Mouse (Mus musculus) spleen, postnatal 14 days (tissue): ENCODE results near the gene Cdh22.
A peak's percentile ranks its signal among the peaks of the same experiment; 100 is the strongest.

Experiments
- DNase-seq, 2 experiments: peaks; one replicate each; pipeline ENCODE4 v3.0.0; 2021 to 2022; ENCODE audit warnings: low spot score in 2 of 2

Cdh22 gene

GRCm38 (mm10) chr2:165234613-165235291, at the start of gene Cdh22:
Gene Cdh22, minus strand, starts transcription at chr2:165234853.
- DNase-seq: peak in 1 of 2 experiments; percentile 10

- no peak for DNase-seq
These were observed 49.7 kb upstream of the Cdh22 start for GRCm38 (mm10) chr2:165284377-165284776.

- no peak for DNase-seq
These were observed 49.0 kb upstream of the Cdh22 start for GRCm38 (mm10) chr2:165283644-165284043.

- no peak for DNase-seq
These were observed 47.2 kb upstream of the Cdh22 start for GRCm38 (mm10) chr2:165281779-165282311.

- no peak for DNase-seq
These were observed 44.7 kb upstream of the Cdh22 start for GRCm38 (mm10) chr2:165279351-165279750.

GRCm38 (mm10) chr2:165277188-165277740, 42.6 kb upstream of the Cdh22 start:
- no peak for DNase-seq

- DNase-seq: peak; percentile 24 to 53
These were observed 41.2 kb upstream of the Cdh22 start for GRCm38 (mm10) chr2:165275824-165276223.

- no peak for DNase-seq
These were observed 40.5 kb upstream of the Cdh22 start for GRCm38 (mm10) chr2:165275124-165275640.

- DNase-seq: no peak
These were observed 38.9 kb upstream of the Cdh22 start for GRCm38 (mm10) chr2:165273589-165273988.

- DNase-seq: no peak
These were observed 36.7 kb upstream of the Cdh22 start for GRCm38 (mm10) chr2:165271326-165271725.

- DNase-seq: no peak
These were observed 36.2 kb upstream of the Cdh22 start for GRCm38 (mm10) chr2:165270858-165271257.

GRCm38 (mm10) chr2:165266739-165267138, 32.1 kb upstream of the Cdh22 start:
- DNase-seq: no peak

- no peak for DNase-seq
These were observed 29.2 kb upstream of the Cdh22 start for GRCm38 (mm10) chr2:165263861-165264260.

GRCm38 (mm10) chr2:165262274-165262990, 27.8 kb upstream of the Cdh22 start:
- no peak for DNase-seq

GRCm38 (mm10) chr2:165259859-165260258, 25.2 kb upstream of the Cdh22 start:
- no peak for DNase-seq

- DNase-seq: no peak
These were observed 23.7 kb upstream of the Cdh22 start for GRCm38 (mm10) chr2:165258321-165258720.

- DNase-seq: no peak
These were observed 22.6 kb upstream of the Cdh22 start for GRCm38 (mm10) chr2:165257151-165257834.

GRCm38 (mm10) chr2:165256213-165256612, 21.6 kb upstream of the Cdh22 start:
- no peak for DNase-seq

- DNase-seq: no peak
These were observed 19.2 kb upstream of the Cdh22 start for GRCm38 (mm10) chr2:165253867-165254266.

- no peak for DNase-seq
These were observed 18.6 kb upstream of the Cdh22 start for GRCm38 (mm10) chr2:165253269-165253668.

GRCm38 (mm10) chr2:165252801-165253200, 18.1 kb upstream of the Cdh22 start:
- DNase-seq: no peak

- no peak for DNase-seq
These were observed 17.7 kb upstream of the Cdh22 start for GRCm38 (mm10) chr2:165252381-165252780.
